Mouse (Mus musculus) gastrocnemius, adult 8-10 months (tissue): ENCODE data around the gene Zbtb2. TPM values are rescaled to one million over a fixed set of nuclear protein-coding genes. Genes with fewer than 3 reads are reported as not detected.
A peak's percentile ranks its signal among the peaks of the same experiment; 100 is the strongest.
"Not testable (repeated sequence)": the region's sequence is repeated elsewhere in the genome, so short reads cannot be mapped to it uniquely, and the experiment has no call there.

Source experiments
- DNase-seq, 2 experiments: peaks; one replicate each; pipeline ENCODE4 v3.0.0; 2022; ENCODE audit warnings: low spot score in 2 of 2
- total RNA-seq, 4 experiments: library from RNA; stranded (reverse); gene quantifications; 2 replicates each; pipeline ENCODE4 v1.2.4; 2022

Zbtb2 gene
- total RNA-seq, result 1 to 10 TPM; 4.5 to 6.0 (median 5.2) TPM

GRCm38 (mm10) chr10:4387701-4388383 lies at the start of gene Zbtb2:
Gene Zbtb2, minus strand, starts transcription at chr10:4388108.
- DNase-seq, result peak; percentile 25 to 44

- DNase-seq, result no peak
These were observed 47.5 kb upstream of the Zbtb2 start for GRCm38 (mm10) chr10:4435416-4435815.

- not testable (repeated sequence) for DNase-seq
These were observed 46.0 kb upstream of the Zbtb2 start for GRCm38 (mm10) chr10:4433871-4434270.

GRCm38 (mm10) chr10:4432996-4433755 lies 45.3 kb upstream of the Zbtb2 start:
- DNase-seq, result no peak

- peak; percentile 80 to 89 for DNase-seq
These were observed 44.4 kb upstream of the Zbtb2 start, which contains the start of the genes Rmnd1 and Armt1 for GRCm38 (mm10) chr10:4432123-4432931. Gene Rmnd1, minus strand, starts transcription at chr10:4432388. Gene Armt1, plus strand, starts transcription at chr10:4432467.

GRCm38 (mm10) chr10:4431746-4432122 lies 43.8 kb upstream of the Zbtb2 start:
- no peak for DNase-seq

- peak in 1 of 2 experiments; percentile 19 for DNase-seq
These were observed 42.9 kb upstream of the Zbtb2 start for GRCm38 (mm10) chr10:4430826-4431225.

GRCm38 (mm10) chr10:4430399-4430798 lies 42.5 kb upstream of the Zbtb2 start:
- no peak for DNase-seq

DNA sequence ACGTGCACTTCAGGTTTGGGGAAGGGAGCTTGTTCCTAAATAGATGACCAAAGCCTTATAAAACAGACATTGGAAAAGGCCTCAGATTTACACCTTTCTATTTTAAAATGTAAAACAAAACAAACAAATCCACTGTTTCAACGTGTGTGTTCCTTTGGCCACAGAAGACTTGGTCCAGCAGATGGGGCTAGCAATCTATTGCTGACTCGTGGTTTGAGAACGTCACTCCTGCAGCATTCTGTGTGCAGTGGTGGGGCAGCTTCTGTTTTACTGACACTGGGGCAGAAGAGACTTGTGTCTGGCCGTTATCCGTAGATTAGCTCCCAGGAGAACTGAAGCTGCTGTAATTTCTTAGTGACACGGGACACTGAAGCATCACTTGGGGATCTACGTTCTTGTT lies 37.3 kb upstream of the Zbtb2 start:
- no peak for DNase-seq

DNA sequence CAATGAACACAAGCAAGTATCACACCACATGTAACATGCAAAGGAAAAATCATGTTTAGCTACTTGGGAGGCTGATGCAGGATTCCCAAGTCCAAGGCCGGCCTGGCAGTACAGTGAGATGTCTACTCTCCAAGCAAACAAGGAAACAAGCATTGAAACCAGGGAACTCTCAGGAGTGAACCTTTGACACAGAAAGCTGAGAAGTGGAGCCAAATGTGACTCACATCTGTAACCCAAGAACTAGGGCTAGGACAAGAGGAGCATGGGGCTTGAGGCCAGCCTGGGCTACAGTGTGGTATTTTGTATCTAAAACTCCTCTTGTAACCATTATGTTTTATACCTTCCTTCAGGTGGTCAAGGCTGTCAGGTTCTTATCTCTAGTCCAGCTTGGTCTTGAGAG lies 19.3 kb upstream of the Zbtb2 start:
- no peak for DNase-seq

- no peak for DNase-seq
These were observed 17.6 kb upstream of the Zbtb2 start for GRCm38 (mm10) chr10:4405511-4405910.

DNA sequence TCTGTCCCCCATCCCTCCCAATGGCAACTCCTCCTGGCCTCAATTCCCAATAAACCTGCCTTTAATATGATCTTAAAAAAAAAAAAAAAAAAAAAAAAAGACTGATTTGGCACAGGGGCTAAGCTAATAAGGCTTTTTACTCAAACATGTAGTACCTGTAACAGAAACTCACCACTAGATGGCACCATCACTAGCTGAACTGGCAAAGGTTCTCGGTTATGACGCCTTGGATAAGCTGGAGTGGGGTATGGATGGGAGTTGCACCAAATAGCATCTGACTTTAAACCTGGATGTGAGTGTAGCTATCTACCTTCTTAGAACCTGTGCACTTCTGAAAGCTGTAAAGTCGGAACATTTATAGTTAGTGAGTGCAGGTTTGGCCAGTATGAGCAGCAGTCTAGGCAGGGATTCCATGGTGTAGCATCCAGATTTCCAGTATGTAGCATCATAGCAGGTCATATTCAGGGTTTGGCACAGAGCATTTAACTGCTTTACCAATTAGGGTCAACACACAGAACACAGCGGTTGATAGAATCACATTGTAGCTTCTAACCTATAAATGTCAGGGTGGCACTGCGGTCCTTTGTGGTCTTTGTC lies 17.1 kb upstream of the Zbtb2 start:
- DNase-seq, result no peak

DNA sequence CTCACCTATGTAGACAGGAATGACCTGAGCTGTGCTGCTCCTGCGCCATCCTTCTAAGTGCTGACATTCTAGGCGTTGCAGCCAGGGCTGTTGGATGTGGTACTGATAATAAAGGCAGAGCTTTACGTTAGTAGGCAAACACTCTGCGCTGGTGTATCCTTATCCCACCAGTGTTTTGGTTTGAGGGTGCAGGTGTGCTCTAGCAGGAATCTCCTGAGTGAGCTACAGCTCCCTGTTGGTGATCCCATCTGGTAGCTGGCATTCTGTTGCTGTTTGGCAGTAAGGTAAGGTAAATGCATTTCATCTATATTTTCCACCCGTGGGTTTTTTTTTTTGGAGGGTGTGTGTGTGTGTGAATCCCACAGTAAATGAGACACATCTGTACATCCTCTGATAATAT lies 10.2 kb upstream of the Zbtb2 start:
- no peak for DNase-seq

GRCm38 (mm10) chr10:4395321-4395720 lies 7.4 kb upstream of the Zbtb2 start:
- DNase-seq, result no peak

DNA sequence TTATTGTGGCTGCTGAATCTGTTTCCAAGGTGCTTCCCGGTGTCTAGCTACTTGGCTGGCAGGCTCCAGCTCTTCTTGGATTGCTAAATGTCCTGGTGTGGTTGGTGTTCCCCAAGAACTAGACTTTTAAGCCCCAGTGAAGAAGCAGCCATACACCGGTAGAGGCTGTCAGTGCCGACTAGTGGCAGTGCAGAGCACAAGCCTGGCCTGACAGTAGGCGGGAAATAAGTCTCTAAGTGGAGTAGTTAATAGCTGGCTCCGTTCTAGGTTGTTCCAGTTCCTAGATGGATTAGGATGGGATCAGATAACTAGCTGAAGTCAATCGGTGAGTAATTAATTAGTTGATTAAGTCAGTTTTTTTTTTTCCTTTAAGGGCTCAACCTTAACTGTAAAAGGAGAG lies 3.9 kb upstream of the Zbtb2 start:
- DNase-seq, result no peak

DNA sequence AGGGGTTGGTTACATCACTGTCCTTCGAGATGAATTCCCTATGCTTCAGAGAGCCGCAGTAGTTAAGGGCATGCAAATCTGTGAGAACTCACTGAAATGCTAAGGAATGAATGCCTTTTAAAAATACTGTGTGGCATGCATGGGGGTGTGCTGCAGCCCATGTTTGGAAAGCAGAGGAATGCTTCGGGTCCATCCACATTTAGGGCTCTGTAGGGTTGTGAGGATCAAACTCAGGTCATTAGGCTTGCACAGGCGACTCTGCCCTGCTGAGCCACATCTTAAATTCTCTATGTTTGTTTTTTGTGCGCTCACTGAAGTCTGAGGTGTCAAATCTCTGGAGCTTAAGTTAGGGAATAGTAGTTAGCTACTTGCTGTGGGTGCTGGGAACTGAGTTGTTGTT lies 3.2 kb upstream of the Zbtb2 start:
- no peak for DNase-seq

GRCm38 (mm10) chr10:4390550-4390949 lies 2.6 kb upstream of the Zbtb2 start:
- DNase-seq, result no peak

DNA sequence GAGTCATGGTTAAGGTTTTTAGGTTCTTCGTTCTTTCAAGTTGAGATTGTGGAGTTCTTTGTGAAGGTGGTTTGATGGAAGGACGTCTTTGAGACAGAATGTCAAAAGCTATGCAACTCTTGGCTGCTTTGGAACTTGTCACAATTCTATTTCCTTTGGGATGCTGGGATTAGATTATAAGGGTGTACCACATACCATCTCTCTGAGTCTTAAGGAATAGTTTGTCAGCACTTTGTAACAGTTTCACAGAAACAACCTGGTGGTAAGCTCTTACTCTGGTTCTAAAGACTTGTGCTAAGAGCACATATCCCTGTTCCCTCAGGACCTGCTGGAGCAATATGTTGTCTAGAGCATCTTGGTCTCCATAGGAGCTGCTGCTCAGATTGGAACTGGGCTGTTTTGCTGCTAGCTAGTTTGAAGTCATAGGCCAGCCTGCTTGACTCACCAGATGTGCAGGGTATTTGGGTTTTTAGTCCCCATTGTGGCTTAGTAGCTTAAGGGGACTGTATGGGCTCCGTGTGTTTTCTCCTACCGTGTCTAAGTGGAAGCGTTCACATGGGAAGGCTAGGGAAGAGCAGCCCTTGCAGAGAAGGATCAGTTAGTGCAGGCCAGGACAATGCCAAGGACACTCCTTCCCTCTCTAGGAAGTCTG lies 1.7 kb upstream of the Zbtb2 start:
- DNase-seq, result no peak

- no peak for DNase-seq
These were observed 1.1 kb upstream of the Zbtb2 start for GRCm38 (mm10) chr10:4389036-4389435.

DNA sequence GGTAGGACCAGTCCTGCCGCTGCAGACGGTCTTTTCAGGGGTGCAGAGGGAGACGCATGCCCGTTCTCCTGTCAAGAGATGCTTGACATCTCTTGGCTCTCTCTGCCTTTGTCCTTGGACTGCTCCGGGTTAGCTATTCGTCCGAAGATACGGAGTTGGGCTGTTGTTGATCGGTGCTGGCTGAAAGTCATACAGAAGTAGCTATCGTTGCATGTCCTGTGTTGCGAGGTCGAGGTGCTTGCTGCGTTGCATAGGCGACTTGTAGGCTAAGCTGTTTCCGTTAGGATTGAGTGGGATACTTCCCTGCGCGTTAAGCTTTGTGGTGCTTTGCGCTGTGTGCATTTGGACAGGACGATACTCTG lies 457 bp upstream of the Zbtb2 start:
- no peak for DNase-seq
